Mouse (Mus musculus) CH12.LX (cell line): Measurements from ENCODE around the gene Zfp94.

Experiments
- CTCF ChIP-seq, 2 experiments: IDR thresholded peaks in 1 of 2; conservative IDR thresholded peaks in 1 of 2; 2 replicates each; pipeline ENCODE4 v1.5.1; 2011 to 2012; ENCODE audit warnings: low read depth in 2 of 2, low read length in 2 of 2, improper control_type of control experiment in 1 of 2, inconsistent platforms in 1 of 2, mild to moderate bottlenecking in 1 of 2, moderate library complexity in 1 of 2
- ELF1 ChIP-seq: IDR thresholded peaks from 2 replicates; pipeline ENCODE4 v1.6.1; 2014; ENCODE audit warnings: low read depth, mild to moderate bottlenecking, inconsistent platforms, low read length, improper control_type of control experiment
- EP300 ChIP-seq: IDR thresholded peaks from 2 replicates; pipeline ENCODE4 v1.6.1; 2011; ENCODE audit warnings: low read length, improper control_type of control experiment
- MAFK ChIP-seq: IDR thresholded peaks from 2 replicates; pipeline ENCODE4 v1.6.1; 2011; ENCODE audit warnings: low read length, improper control_type of control experiment; ENCODE audit not compliant: insufficient replicate concordance
- MAX ChIP-seq: IDR thresholded peaks from 2 replicates; pipeline ENCODE4 v1.6.1; 2011; ENCODE audit warnings: low read length, improper control_type of control experiment
- POLR2A ChIP-seq: IDR thresholded peaks from 2 replicates; pipeline ENCODE4 v1.6.1; 2011; ENCODE audit warnings: low read depth, mild to moderate bottlenecking, improper control_type of control experiment, low read length
- POLR2AphosphoS2 ChIP-seq: IDR thresholded peaks from 2 replicates; pipeline ENCODE4 v1.6.1; 2011; ENCODE audit warnings: low read depth, low read length, improper control_type of control experiment
- SIN3A ChIP-seq: IDR thresholded peaks from 2 replicates; pipeline ENCODE4 v1.6.1; 2012; ENCODE audit warnings: low read length, improper control_type of control experiment, inconsistent platforms
- TCF12 ChIP-seq: IDR thresholded peaks from 2 replicates; pipeline ENCODE4 v1.6.1; 2014; ENCODE audit warnings: low read depth, mild to moderate bottlenecking, inconsistent platforms, low read length, improper control_type of control experiment
- USF2 ChIP-seq: conservative IDR thresholded peaks from 2 replicates; pipeline ENCODE4 v1.6.1; 2011; ENCODE audit warnings: low read depth, low read length, improper control_type of control experiment
- ZC3H11A ChIP-seq: IDR thresholded peaks from 2 replicates; pipeline ENCODE4 v1.6.1; 2012; ENCODE audit warnings: low read depth, mild to moderate bottlenecking, inconsistent platforms, low read length, improper control_type of control experiment

DNA sequence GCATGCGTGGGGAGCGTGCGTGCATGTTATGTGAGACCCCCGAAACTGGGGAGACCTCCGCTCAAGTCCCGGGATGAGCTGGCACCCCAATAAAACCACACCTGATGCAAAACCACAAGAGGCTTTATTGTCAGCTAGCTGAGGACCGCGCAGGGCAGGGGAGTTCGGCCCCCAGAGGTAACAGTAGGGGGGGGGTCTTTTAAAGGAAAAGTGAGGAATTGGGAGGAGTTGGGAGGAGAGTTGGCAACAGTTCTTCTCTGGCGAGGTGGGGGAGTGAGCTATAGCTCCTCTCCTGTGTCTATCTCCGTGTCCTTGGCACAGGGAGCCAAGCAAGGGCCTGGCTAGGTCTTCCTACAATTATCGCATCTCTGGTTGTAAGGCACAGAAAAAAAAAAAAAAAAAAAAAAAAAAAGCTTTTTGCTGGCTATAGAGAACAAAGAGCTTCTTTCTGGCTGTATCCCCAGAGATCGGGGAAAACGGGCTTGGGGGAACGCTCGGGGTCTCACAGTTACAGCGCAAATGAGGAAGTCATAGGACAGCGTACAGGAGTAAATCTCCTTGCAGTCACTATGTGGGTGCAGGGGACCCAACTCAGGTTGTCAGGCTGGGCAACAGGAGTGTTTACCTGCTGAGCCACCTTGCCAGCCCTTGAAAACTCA, 16.5 kb downstream of the Zfp94 start:
- no peak for TF ChIP-seq MAFK
- TF ChIP-seq TCF12 = no peak
- TF ChIP-seq EP300 = no peak
- TF ChIP-seq ZC3H11A = no peak
- no peak for TF ChIP-seq ELF1
- TF ChIP-seq SIN3A = no peak
- no peak for TF ChIP-seq MAX
- TF ChIP-seq POLR2A = no peak
- TF ChIP-seq USF2 = no peak
- no peak for TF ChIP-seq POLR2AphosphoS2
- no peak for TF ChIP-seq CTCF (conservative IDR thresholded peaks at IDR 0.05 in 1 of 2, IDR thresholded peaks at IDR 0.05 in 1 of 2; ENCODE audit: low read depth in 2 of 2, low read length in 2 of 2)
